Mouse (Mus musculus): ENCODE data around the gene Arhgap45.

DNA sequence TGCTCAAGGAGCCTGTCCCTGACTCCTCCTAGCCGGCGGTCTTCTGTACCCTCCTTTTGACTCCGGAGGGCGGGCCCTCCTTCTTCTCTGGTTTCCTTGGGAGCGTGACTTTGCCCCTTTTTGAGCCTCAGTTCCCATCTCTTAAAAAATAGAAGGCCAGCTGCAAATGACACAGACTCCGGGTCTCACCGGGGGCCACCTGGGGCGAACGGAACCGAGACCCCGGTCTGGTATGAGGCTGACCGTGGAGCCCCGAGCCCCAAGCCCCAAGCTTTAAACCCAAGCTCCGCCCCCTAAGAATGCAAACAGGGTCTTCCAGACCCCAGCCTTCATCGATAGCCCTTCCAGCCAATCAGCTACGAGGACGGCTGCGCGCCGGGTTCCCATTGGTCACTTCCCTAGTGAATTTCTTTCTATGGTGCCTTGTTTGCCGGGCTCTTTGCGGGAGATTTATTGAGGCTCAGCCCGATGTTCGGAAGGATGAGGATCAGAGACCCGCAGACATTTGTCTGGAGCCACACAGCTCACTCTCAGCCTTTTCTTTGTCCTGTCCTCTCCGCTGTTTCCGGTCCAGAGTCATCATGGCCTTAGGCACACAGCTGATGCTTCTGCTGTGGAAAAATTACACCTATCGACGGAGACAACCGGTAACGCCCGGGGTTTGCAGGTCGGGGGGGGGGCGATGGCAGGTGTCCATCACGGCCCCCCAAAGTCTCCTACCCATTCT, 19.3 kb upstream of the Arhgap45 start:
- TF ChIP-seq CTCF (IDR thresholded peaks at IDR 0.05) (no peak), EP300 (IDR thresholded peaks at IDR 0.05) (no peak)

Measured in lung, postnatal 0 days (tissue).